Mouse (Mus musculus) embryonic facial prominence, embryonic 13.5 days (tissue): ENCODE measurements at regions not wholly inside any gene's neighbourhood (a gene's known extent, or its start where the extent isn't known, plus 50 kb on each side); places are given as distances from the start of the nearest gene placed in this dataset.

ENCODE experiments used
- ATAC-seq: fragments of 200-750 bp; cut with Nextera tagmentation; 2 replicates; pipeline ENCODE4 v1.8.0; 2017; ENCODE audit warnings: low read depth; ENCODE audit not compliant: insufficient number of reproducible peaks, insufficient read depth, low FRiP score, low TSS enrichment
- H3K27ac ChIP-seq: fragments of 300-500 bp; sonication (generic); 2 replicates; pipeline ENCODE4 v1.5.1; 2015; ENCODE audit warnings: moderate library complexity, mild to moderate bottlenecking, inconsistent platforms
- H3K27me3 ChIP-seq: fragments of 300-500 bp; sonication (generic); 2 replicates; pipeline ENCODE4 v1.6.1; 2015; ENCODE audit warnings: mild to moderate bottlenecking, inconsistent platforms
- H3K36me3 ChIP-seq: fragments of 300-500 bp; sonication (generic); 2 replicates; pipeline ENCODE4 v1.6.1; 2015; ENCODE audit warnings: mild to moderate bottlenecking, inconsistent platforms
- H3K4me1 ChIP-seq: fragments of 300-500 bp; sonication (generic); 2 replicates; pipeline ENCODE4 v1.6.1; 2015; ENCODE audit warnings: inconsistent platforms
- H3K4me2 ChIP-seq: fragments of 300-500 bp; sonication (generic); 2 replicates; pipeline ENCODE4 v1.6.1; 2015; ENCODE audit warnings: moderate library complexity, mild to moderate bottlenecking, inconsistent platforms
- H3K4me3 ChIP-seq: fragments of 300-500 bp; sonication (generic); 2 replicates; pipeline ENCODE4 v1.5.1; 2015; ENCODE audit warnings: mild to moderate bottlenecking, inconsistent platforms
- H3K9ac ChIP-seq: fragments of 300-500 bp; sonication (generic); 2 replicates; pipeline ENCODE4 v1.6.1; 2015; ENCODE audit warnings: mild to moderate bottlenecking, inconsistent platforms
- H3K9me3 ChIP-seq: fragments of 300-500 bp; sonication (generic); 2 replicates; pipeline ENCODE4 v1.6.1; 2016; ENCODE audit warnings: inconsistent platforms
- WGBS: fragments of 180-500 bp; shearing (Covaris S2); methylation state at CpG from one replicate; pipeline ENCODE4 v1.1.7; 2015; ENCODE audit warnings: mixed read lengths; 5-methylcytosine and 5-hydroxymethylcytosine counted together

GRCm38 (mm10) chr11:16559001-16559699, 50.9 kb upstream of the Sec61g start:
- peaks cover 13% of the 10 kb centered on the region for H3K4me1 ChIP-seq
- no peaks in the 10 kb centered on the region for H3K9me3 ChIP-seq
- no peaks in the 10 kb centered on the region for H3K36me3 ChIP-seq
- no peak overlapping the region for H3K4me3 ChIP-seq
- H3K4me2 ChIP-seq: peak overlapping the region; percentile 53
- H3K9ac ChIP-seq: 0 out of 2 replicates have a peak overlapping the region, but pooled peaks have one; percentile 32
- WGBS: 7% methylated on average over 16 of the region's 16 CpGs
- peak overlapping the region; percentile 80 for H3K27ac ChIP-seq
- ATAC-seq: peak; percentile 81
- no peaks in the 10 kb centered on the region for H3K27me3 ChIP-seq

- H3K27ac ChIP-seq: no peak overlapping the region
- no peaks in the 10 kb centered on the region for H3K9me3 ChIP-seq
- WGBS: 87% methylated on average over 4 of the region's 4 CpGs
- no peaks in the 10 kb centered on the region for H3K36me3 ChIP-seq
- H3K4me1 ChIP-seq: peaks cover 13% of the 10 kb centered on the region
- no peak for ATAC-seq
- H3K27me3 ChIP-seq: no peaks in the 10 kb centered on the region
- no peak overlapping the region for H3K4me3 ChIP-seq
- H3K9ac ChIP-seq: no peak overlapping the region
- H3K4me2 ChIP-seq: no peak overlapping the region
Observed at GRCm38 (mm10) chr11:16561727-16562126, 53.4 kb upstream of the Sec61g start.

GRCm38 (mm10) chr11:16589085-16589680, 80.9 kb upstream of the Sec61g start:
- Histone ChIP-seq H3K36me3 (no peaks in the 10 kb centered on the region), H3K27me3 (no peaks in the 10 kb centered on the region), H3K9me3 (no peaks in the 10 kb centered on the region), H3K27ac (no peak overlapping the region), H3K9ac (no peak overlapping the region), H3K4me3 (no peak overlapping the region), H3K4me2 (no peak overlapping the region), H3K4me1 (peaks cover 11% of the 10 kb centered on the region)
- ATAC-seq: no peak
- WGBS: 77% methylated on average over 4 of the region's 4 CpGs

GRCm38 (mm10) chr11:16590541-16590940, 82.3 kb upstream of the Sec61g start:
- Histone ChIP-seq H3K4me3 (no peak overlapping the region), H3K9me3 (no peaks in the 10 kb centered on the region), H3K4me2 (no peak overlapping the region), H3K27ac (no peak overlapping the region), H3K36me3 (no peaks in the 10 kb centered on the region), H3K4me1 (peaks cover 11% of the 10 kb centered on the region), H3K27me3 (no peaks in the 10 kb centered on the region), H3K9ac (no peak overlapping the region)
- no peak for ATAC-seq
- WGBS: 71% methylated on average over 4 of the region's 4 CpGs

- H3K27me3 ChIP-seq: no peaks in the 10 kb centered on the region
- H3K9me3 ChIP-seq: no peaks in the 10 kb centered on the region
- peaks cover 11% of the 10 kb centered on the region for H3K4me1 ChIP-seq
- peak overlapping the region; percentile 31 for H3K4me2 ChIP-seq
- H3K4me3 ChIP-seq: no peak overlapping the region
- H3K9ac ChIP-seq: no peak overlapping the region
- no peaks in the 10 kb centered on the region for H3K36me3 ChIP-seq
- H3K27ac ChIP-seq: peak overlapping the region; percentile 75
- peak; percentile 89 for ATAC-seq
- 2% methylated on average over 7 of the region's 7 CpGs for WGBS
Observed at GRCm38 (mm10) chr11:16591471-16591921, 83.2 kb upstream of the Sec61g start.

- no peaks in the 10 kb centered on the region for H3K9me3 ChIP-seq
- peak overlapping the region; percentile 75 for H3K27ac ChIP-seq
- peak overlapping the region; percentile 31 for H3K4me2 ChIP-seq
- ATAC-seq: no peak
- H3K27me3 ChIP-seq: no peaks in the 10 kb centered on the region
- H3K4me3 ChIP-seq: no peak overlapping the region
- no peaks in the 10 kb centered on the region for H3K36me3 ChIP-seq
- no peak overlapping the region for H3K9ac ChIP-seq
- 58% methylated on average over 4 of the region's 4 CpGs for WGBS
- peaks cover 11% of the 10 kb centered on the region for H3K4me1 ChIP-seq
Observed at GRCm38 (mm10) chr11:16592006-16592405, 83.7 kb upstream of the Sec61g start.

- Histone ChIP-seq H3K9me3 (no peaks in the 10 kb centered on the region), H3K4me2 (no peak overlapping the region), H3K36me3 (no peaks in the 10 kb centered on the region), H3K27me3 (no peaks in the 10 kb centered on the region), H3K4me1 (peaks cover 11% of the 10 kb centered on the region), H3K4me3 (no peak overlapping the region), H3K27ac (no peak overlapping the region), H3K9ac (no peak overlapping the region)
- 92% methylated on average over 5 of the region's 5 CpGs for WGBS
- ATAC-seq: no peak
Observed at GRCm38 (mm10) chr11:16592766-16593165, 84.5 kb upstream of the Sec61g start.

- H3K9me3 ChIP-seq: no peaks in the 10 kb centered on the region
- no peak overlapping the region for H3K4me2 ChIP-seq
- no peaks in the 10 kb centered on the region for H3K27me3 ChIP-seq
- H3K4me1 ChIP-seq: peaks cover 11% of the 10 kb centered on the region
- no peak overlapping the region for H3K27ac ChIP-seq
- no peaks in the 10 kb centered on the region for H3K36me3 ChIP-seq
- no peak overlapping the region for H3K9ac ChIP-seq
- no peak overlapping the region for H3K4me3 ChIP-seq
- 69% methylated on average over 1 of the region's 1 CpGs for WGBS
- ATAC-seq: no peak
Observed at GRCm38 (mm10) chr11:16594832-16595231, 86.5 kb upstream of the Sec61g start.

- Histone ChIP-seq H3K4me1 (no peaks in the 10 kb centered on the region), H3K4me3 (no peak overlapping the region), H3K27ac (no peak overlapping the region), H3K4me2 (no peak overlapping the region), H3K36me3 (no peaks in the 10 kb centered on the region), H3K9ac (no peak overlapping the region), H3K27me3 (no peaks in the 10 kb centered on the region), H3K9me3 (peaks cover 11% of the 10 kb centered on the region; the same call in 1 of the 2 replicates)
- ATAC-seq: no peak
- WGBS: 86% methylated on average over 6 of the region's 6 CpGs
Observed at GRCm38 (mm10) chr11:16597038-16597830, 89.0 kb upstream of the Sec61g start.

- peaks cover 11% of the 10 kb centered on the region; the same call in 1 of the 2 replicates for H3K4me1 ChIP-seq
- no peak overlapping the region for H3K9ac ChIP-seq
- 81% methylated on average over 3 of the region's 3 CpGs for WGBS
- H3K36me3 ChIP-seq: no peaks in the 10 kb centered on the region
- H3K4me2 ChIP-seq: no peak overlapping the region
- no peak overlapping the region for H3K4me3 ChIP-seq
- peaks cover 11% of the 10 kb centered on the region; the same call in 1 of the 2 replicates for H3K9me3 ChIP-seq
- no peaks in the 10 kb centered on the region for H3K27me3 ChIP-seq
- H3K27ac ChIP-seq: no peak overlapping the region
- ATAC-seq: no peak
Observed at GRCm38 (mm10) chr11:16602947-16603346, 94.7 kb upstream of the Sec61g start.

GRCm38 (mm10) chr11:16606435-16607214, 98.3 kb upstream of the Sec61g start:
- H3K27me3 ChIP-seq: no peaks in the 10 kb centered on the region
- no peak overlapping the region for H3K9ac ChIP-seq
- WGBS: 45% methylated on average over 7 of the region's 7 CpGs
- 0 out of 2 replicates have a peak, but pooled peaks cover 1% of the 10 kb centered on the region for H3K9me3 ChIP-seq
- peaks cover 11% of the 10 kb centered on the region; the same call in 1 of the 2 replicates for H3K4me1 ChIP-seq
- peak overlapping the region; percentile 80 for H3K27ac ChIP-seq
- no peak overlapping the region for H3K4me2 ChIP-seq
- H3K36me3 ChIP-seq: no peaks in the 10 kb centered on the region
- no peak for ATAC-seq
- H3K4me3 ChIP-seq: no peak overlapping the region
